Mouse (Mus musculus) heart, postnatal 36 days (tissue): ENCODE data around the gene Hacl1. TPM values are rescaled to one million over a fixed set of nuclear protein-coding genes. Genes with fewer than 3 reads are reported as not detected.

Source experiments
- DNase-seq, 2 experiments: peaks; one replicate each; pipeline ENCODE4 v3.0.0; 2021 to 2022
- intact Hi-C: fragments of 180-260 bp; cut with DNase I; formaldehyde crosslinking; loops from one replicate; pipeline ENCODE4 v1.15.1; 2025
- total RNA-seq, 2 experiments: library from RNA; stranded (reverse); gene quantifications; 2 replicates each; pipeline ENCODE4 v1.2.3; 2021

The Hacl1 gene
- total RNA-seq, 2 experiments from 2014 or later, result 12.2 to 12.7 TPM

DNA sequence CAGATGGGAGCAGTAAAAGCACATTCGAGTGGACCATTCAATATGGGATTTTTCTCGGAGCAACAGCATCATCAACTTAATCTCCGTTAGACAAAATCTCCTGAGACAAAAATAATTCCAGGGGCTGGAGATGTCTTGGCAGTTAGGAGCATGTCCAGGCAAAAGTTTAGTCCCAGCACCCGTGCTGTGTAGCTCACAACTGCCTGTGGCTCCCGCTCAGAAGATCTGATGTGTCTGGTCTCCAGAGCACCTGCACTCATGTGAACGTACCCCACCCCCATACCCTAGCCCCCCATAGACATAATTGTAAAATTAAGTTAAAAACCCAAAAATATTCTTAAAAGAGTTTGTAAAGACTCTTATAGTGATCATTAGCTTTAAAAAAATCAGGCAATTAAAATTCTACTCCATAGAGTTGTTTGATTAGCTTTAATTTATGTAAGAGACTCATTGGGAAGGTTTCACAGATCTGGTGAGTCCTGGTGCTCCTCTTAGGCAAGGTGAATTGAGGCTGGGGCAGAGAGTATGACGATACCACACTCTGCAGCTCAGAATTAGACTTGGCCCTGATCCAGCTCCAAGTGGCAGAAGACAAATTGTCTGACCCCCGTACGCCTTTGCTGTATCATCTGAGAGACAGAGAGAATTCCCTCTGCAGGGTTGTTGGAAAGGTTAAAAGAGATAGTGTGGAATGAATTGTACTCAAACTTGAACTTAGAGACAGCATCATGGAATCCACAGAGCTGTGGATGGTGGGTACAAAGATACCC is 62.9 kb downstream of the Hacl1 start:
- intact Hi-C loops, result no loop called here
- DNase-seq, result no peak

DNA sequence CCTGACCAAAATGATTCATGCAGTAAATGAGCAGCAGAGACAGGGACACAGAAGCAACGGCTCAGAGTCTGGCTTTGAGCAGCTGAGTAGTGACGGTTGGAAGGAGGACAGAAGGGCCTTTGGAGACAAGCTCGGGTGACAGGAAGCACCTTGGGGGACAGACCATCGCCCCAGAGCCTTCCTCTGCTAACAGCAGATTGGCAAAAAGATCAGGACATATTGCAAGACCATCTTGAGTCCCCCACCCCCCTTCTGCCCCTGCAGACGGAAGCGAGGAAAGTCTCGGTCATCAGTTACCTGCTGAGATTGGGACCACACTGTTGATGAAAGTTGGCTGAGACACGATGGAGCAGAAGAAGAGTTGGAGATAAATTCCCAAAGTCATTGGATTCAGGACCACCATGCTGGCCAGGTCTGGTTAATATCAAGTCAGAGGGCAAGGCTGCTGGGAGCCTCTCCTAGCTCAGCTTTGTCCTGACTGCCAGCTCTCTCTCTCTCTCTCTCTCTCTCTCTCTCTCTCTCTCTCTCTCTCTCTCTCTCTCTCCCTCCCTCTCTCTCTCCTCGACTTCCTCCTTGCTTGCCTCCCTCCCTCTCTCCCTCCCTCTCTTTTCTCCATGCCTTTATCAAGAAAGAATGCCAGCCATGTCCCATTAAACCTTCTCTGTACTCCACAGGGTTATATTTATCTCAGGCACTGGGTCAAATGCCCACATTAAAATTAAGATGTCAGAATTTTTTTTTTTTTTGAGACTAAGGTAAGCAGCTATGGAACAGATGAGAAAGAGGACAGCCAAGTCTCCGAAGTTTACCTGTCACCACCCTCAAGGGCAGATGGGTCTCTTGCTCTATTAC is 64.0 kb downstream of the Hacl1 start:
- DNase-seq, result no peak
- intact Hi-C loops, result no loop called here

DNA sequence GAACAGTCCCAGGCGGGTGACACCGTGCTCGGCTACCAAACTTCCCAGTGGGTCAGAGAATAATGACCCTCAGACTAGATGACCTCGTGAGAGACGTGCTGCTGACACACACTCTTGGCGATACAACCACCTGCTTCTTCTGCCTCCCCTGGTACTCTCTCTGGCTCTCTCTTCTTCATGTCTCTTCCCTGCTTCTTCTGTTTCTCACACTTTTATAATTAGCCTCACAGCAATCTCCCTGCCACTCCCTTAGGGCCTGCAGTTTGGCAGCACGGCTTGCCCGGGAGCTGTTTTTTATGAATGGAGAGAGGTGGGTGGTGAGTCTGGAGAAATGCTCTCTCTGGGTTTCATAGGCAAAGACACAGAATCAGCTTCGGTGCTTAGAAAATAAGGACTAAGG is 65.2 kb downstream of the Hacl1 start:
- no peak for DNase-seq
- intact Hi-C loops, result no loop called here

DNA sequence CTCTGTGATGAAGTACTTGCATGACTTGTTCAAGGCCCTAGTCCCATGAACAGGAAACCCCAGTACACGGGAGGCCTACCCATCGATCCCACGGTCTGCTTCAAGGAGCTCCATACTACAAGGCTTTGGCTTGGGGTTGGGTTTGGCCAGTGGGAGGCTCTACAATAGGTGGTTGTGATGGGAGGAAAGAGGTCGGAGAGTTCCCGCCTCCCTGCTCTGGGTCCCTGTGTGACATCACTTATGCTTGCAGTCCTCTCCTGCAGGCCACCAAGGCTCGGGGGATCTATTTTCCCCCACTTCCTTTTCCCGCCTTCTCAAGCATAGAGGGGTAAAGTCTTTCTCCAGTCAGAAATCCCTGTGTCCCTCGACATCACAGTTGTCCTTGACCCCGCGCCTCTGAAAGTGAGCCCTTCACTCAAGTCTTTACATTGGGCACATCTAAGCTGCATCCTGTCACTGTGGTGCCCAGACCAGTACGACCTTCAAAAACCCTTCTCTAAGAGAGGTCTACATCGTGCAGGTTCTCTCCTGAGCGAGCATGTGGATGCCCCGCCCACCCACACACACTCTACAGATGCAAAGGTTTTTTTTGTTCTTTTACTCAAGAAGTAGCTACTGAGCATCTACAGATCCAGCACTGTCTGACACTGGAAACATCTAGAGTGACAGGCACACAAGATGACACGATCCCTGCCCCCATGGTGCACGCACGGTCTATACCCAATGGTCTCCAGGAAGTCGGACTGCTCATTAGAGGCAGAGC is 66.0 kb downstream of the Hacl1 start:
- DNase-seq, result no peak
- intact Hi-C loops, result no loop called here

DNA sequence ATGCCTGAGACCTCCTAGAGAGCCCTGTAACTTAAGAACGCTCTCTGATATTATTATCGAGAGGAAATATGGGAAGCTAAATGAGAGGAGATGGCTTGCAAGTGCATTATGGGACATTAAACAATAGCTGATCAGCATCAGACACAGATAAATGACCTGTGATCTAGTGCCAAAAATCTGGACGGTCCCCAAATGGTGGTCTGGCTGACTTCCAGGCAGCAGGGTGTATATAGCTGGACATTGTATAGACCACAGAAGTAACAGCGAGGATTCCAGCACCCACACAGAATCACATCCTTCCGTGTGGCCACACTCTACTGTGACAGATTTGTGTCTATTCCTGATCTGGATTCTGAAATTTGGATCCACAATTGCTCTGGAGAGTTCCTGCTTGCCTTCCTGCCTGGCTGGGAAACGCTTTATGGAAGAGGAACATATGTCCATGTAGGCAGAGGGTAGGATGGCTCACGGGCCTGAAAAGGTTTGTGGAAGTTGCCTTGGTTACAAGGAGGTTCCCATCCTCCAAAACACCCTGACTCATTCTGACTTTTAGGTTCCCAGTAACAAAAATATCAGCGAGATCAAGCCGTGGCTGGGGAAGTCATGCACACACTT is 68.4 kb downstream of the Hacl1 start:
- no peak for DNase-seq
- intact Hi-C loops, result loop anchor here (2.0 kb wide), 1 partner anchor 14 kb away; no protein-coding TSS in a partner anchor

DNA sequence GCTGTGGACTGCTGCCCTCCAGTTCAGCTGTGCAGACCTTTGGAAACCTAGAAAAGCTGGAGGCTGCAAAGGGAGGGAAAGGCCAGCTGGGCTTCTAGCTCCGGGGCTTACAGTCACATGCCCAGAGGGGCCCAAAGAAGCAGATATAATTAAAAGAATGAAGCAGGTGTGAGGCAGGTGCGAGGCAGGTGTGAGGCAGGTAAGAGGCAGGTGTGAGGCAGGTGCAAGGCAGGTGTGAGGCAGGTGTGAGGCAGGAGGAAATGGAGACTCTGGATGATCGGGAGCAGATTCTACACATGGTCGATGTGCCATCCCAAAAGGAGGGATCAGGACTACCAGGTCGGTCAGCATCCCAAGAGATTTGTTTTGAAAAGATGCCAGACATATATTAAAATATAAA is 69.7 kb downstream of the Hacl1 start:
- DNase-seq, result no peak
- intact Hi-C loops, result no loop called here

DNA sequence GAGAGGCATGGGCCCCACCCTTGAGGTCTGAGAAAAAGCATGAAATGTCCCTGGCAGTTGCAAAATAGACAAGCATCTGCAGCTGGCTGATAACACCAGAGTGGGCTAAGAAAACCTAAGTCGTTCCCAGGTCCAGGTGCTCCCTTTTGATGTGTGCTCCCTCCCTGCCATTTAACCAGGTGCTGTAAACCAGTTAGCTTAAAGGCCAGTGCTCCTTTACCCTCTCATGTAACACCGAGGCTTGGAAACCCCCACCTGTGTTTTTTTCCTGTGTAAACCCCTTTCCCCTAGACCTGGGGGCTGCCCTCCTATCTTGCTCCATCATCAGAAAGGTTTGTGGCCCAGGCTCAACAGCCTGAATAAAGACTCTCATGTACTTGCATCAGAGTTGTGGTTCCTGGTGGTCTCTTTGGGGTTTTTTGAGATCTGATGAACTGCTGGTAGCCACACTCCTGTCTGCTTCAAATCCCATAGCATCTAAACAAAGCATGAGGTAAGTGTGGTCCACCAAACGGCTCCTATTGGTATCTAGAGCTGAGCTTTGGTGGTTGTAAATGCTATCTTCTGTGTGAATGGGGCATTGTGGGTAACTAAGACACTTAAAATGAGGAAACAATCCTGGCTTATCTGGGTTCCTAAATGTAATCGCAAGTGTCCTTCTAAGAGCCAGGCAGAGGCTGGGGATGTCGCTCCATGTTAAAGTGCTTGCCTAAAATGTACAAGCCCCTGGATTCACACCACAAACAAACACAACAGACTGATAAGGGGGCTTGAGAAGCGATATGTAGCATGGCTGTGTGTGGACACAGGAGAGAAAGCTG is 70.7 kb downstream of the Hacl1 start:
- no peak for DNase-seq

DNA sequence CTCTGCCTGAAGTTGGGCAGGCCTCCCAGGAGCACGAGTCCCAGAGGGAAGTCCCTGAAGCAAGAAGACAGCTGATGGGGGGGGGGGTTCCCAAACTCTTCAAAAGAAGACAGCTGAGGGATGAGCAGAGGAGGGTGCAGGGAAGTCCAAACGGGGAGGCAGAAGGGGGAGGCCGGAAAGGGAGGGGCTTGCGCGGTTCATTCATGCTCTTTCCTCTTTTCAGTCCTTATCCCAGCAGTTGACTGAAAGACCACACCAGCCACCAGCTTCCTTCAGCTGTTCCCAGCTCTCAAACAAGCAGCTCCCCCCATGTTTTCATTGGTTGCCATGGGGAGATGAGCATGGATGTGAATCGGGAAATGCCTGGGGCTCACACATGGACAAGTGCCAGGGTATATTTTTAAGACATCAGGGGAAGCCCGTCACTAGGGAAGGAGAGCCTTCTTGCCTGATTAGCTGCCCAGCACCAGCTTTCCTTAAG is 71.9 kb downstream of the Hacl1 start:
- intact Hi-C loops, result no loop called here
- no peak for DNase-seq

More for the DNA sequence above, 70.7 kb downstream of the Hacl1 start:
- intact Hi-C loops, result no loop called here

DNA sequence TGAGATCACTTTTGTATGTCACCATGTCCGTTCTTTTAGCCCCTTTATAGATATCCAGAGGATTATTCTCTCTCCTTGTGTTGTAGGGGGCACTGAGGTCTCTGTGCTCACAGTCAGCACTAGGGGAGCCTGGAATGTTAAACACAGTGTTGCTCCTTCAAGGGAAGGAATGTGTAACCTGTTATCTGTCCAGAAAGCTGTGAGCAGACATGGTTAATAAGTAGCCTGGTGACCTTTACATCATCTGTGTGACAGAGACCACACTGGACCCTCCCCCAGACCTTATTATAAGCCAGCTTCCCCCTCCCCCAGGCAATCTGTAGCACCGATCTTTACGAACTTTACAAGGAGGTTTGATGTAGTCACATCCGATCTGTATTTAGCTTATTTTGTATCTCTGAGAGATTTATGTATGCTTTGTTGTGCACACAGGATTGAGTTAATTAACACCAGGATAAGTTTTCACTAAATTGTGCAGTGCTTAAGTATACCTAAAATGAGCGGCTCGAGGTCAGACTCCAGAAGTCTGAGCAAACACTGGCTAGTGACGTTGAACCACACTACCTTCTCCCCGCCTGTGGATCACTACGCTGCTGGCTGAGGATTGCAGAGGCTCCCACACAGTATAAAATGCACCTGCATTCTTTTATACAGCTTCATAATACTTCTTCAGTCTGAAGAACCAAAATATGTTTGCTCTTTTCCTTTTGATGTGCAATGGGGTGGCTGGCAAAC is 75.4 kb downstream of the Hacl1 start:
- DNase-seq, result no peak
- intact Hi-C loops, result no loop called here

DNA sequence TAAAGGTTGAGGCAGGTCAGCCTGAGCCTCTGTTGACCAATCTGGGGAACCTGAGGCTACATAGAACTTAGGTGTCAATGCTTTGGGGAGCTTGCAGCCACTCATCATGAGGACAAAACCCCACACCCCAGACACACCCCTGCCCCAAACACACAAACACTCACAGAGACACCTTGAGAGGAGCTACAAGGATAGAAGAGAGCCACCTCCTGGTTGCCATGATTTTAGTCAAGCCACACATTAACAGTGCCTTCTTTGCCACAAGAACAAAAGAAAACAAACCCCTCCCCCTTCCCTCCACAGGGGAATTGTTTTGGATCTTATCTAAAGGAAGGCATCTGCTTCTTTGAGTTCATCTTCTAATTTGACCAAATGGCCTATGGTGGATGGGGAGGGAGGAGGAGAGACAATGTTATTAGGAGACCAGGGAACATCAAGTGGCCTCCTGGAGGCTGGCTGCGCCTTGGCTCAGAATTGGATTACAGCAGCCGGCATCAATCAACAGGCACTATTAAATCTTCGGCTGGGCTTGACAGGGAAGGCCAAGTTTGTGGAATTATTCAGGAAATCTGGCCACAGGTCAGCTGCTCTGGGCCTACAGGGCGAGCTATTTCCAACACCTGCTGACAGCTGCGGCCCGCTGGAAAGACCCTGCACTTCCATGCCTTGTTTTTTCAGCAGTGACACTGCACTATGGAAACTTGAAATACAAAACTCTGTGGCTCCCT is 76.5 kb downstream of the Hacl1 start:
- DNase-seq, result peak; percentile 62 to 70
- intact Hi-C loops, result no loop called here

DNA sequence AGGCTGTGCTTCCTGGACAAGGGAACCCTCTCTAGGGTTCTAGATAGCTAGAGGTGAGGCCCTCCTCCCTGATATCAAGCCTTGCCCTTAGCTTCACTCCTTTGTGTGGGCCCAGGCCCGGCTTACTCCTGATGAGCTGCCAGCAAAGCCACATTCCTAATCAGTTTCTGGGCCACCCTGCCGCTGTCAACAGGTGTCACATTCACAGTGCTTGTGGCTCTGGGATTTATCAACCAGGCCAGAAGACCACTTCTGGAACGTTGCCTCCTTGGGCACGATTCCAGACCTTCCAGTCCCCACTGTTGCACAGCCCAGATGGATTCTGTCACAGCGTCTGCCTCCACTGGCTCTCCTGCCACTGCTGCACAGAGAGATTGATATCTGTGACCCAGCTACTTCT is 80.2 kb downstream of the Hacl1 start:
- intact Hi-C loops, result no loop called here
- peak; percentile 57 to 58 for DNase-seq

DNA sequence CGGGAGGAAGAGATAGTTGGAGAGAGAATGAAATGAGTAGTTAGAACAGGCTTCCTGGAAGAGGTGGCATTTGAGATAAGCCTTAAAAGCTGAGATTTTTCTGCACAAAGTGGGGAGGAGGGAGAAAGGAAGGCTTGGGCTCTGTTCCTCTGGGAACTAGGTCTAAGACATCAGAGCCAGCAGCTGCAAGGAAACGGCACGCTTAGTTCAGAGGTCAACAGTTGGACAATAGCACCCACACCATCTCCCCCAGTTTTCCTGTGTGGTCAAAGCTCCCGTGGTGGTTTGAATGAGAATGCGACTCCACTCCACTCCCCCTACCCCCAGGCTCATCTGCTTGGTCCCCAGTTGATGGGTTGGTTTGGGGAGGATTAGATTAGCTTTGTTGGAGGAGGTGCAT is 81.9 kb downstream of the Hacl1 start:
- no peak for DNase-seq
- intact Hi-C loops, result loop anchor here (2.0 kb wide), 1 partner anchor 14 kb away; no protein-coding TSS in a partner anchor

DNA sequence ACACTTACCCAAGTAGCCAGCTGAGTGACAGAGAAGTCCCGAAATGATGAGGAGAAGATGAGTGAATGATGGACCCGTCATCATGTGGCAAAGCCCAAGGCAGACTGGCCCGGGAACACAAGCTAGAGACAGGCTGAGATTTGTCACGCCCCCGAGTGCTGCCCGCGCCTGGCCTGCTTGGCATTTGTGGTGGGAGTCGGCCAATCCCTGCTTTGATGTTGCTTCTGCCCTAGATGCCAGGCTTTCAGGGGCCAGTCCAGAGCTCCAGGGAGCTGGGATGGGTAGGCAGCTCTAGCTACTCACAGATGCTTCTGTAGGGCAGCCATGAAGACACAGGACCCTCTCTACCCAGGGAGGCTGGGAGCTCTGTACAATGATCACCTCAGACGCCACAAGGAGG is 83.3 kb downstream of the Hacl1 start:
- intact Hi-C loops, result loop anchor here (2.0 kb wide), 1 partner anchor 15 kb away; no protein-coding TSS in a partner anchor
- DNase-seq, result no peak

DNA sequence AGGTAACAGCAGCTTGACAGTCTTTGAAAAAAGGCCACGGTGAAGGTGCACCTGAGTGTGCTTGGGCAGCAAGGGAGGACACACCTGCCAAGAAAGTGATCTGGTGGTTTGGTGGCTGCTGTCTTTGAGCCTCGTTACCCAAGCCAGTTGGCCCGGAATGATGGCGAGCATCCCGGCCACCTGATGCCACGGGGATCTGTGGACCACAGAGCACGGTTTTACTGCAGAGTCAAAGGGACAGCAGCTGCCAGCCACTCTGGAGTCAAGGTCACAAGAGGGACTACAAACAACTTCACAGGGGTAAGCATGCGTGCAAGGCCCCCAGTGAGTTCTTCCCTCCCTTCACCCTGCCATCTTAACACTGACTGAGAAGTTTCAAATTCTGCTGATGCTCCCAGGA is 83.8 kb downstream of the Hacl1 start:
- intact Hi-C loops, result no loop called here

DNA sequence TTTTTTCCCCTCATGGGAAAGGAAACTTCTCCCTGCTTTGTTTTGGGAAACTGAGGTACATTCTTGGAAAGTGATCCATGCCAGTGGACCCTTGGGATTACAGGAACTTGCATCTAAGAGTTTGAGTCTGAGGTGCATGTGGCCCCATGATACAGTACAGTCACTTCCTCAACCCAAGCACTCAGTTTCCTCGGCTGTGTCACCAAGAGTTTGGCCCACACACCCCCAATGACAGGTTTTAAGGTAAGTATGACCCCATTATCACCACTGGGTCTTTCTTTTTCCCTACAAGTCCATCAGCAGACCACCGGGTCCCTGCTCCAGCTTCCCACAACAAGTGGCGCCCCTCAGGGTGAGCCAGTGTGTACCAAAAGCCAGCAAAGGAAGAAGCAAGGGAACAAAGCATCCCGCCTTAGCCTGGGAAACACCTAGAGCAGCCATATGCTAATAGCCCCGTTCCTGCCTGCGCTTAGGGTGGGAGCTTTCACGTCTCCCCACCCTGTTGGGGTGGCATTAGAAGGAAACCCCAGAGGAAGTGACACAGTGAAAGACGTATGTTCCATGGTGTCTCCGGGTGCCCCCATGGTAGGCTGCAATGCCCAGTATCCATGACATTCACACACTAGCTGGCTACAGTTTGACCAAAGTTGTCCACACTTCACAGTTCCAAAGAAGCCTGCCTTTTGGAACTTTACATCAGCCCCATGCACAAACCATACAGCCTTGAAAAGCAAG is 84.4 kb downstream of the Hacl1 start:
- intact Hi-C loops, result no loop called here
- DNase-seq, result no peak

More for the DNA sequence above, 83.8 kb downstream of the Hacl1 start:
- DNase-seq, result no peak

DNA sequence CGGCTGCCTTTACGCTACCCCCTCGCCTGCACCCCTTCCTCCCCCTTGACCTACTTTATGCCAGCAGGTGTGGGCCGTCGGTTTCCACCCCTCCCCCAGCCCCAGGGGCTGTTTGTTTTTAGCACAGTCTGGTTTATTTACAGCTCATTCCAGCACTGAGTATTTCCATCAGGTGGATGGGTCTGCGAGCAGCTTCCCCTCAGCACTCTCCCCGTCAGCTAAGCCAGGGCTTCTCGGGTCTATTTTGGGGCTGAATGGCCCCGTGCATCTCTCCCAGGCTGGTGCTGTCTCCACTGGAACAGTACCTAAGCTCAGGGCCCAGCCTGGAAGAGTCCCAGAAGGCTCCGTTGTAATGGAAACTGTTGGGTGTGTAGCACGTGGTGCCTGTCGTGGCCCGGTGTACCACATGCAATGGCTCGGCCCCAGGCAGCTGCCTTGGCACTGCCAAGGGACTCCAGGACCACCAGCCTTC is 85.1 kb downstream of the Hacl1 start:
- intact Hi-C loops, result no loop called here
- DNase-seq, result no peak

DNA sequence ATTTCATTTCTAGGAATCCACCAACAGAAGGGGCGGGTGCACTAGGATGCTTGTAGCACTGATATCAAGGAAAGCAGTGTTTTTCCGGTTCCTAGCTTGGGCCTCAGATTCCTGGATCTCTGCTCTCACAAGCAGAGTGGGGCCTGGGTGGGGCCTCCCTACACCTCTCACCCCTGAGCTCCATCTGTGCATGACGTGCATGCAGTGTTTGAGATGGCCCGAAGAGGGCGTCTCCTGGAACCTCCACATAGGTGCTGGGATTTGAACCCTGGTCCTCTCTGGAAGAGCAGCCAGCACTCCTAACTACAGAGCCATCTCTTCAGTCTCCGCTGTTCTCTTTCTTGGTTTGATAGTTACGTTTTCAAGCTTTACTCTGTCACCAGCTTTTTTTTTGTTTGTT is 86.1 kb downstream of the Hacl1 start:
- no peak for DNase-seq
- intact Hi-C loops, result no loop called here
